Mouse (Mus musculus) inflammation-experienced regulatory T-cells, adult 6 months (primary cell): ENCODE results near the gene 3300002I08Rik. TPM values are rescaled to one million over a fixed set of nuclear protein-coding genes. Genes with fewer than 3 reads are reported as not detected.
"Not testable (repeated sequence)": the region's sequence is repeated elsewhere in the genome, so short reads cannot be mapped to it uniquely, and the experiment has no call there.

ENCODE experiments used
- ATAC-seq: one replicate; pipeline ENCODE4 v1.8.0; 2017
- polyA plus RNA-seq, 3 experiments: library from polyadenylated mRNA; unstranded; fragments of 100-300 nt; shearing (Covaris generic); gene quantifications; one replicate each; pipeline ENCODE4 v1.2.1; 2017

The 3300002I08Rik gene
- polyA plus RNA-seq, result 10 to 100 TPM in 1 of 3 experiments, 1 to 10 TPM in 2; 7.1 to 15.9 (median 9.0) TPM

DNA sequence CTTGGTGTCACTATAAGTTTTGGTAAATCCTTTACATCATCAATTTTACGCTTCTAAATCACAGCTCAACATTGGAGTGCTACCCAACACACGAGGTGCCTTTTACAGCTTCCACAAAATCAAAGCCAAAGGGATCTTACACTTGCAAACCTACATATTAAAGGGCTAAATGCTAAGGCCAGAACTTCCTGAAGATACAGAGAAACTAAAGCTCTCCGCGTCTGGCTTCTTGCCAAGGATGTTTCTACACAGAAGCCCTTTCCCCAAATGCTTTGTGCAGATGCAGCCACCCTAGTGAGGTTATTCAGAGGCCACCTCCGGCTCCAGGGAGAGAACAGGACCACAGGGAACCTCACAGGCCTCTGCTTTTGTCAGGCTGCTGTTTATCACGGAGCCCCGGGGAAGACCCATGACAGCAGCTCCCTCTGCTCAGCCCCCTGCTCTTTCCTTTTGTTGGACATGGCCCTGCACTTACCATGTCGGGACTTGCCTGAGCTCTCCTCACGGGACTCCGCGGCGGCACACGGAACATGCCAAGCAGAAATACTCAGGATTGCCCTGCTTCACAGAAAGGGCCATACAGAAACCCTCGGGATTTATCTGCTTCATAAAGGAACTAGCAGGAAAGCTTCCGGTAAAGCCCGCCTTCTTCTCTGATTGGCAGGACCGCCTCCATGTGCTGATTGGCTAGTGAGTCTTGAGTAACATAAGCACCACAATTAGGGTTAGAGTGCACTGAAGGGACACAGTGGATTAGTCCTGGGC is at the start of gene 3300002I08Rik:
3300002I08Rik (minus strand) TSS at position 653 of the 765 bp plus-strand sequence.
- ATAC-seq, result peak; percentile 98

DNA sequence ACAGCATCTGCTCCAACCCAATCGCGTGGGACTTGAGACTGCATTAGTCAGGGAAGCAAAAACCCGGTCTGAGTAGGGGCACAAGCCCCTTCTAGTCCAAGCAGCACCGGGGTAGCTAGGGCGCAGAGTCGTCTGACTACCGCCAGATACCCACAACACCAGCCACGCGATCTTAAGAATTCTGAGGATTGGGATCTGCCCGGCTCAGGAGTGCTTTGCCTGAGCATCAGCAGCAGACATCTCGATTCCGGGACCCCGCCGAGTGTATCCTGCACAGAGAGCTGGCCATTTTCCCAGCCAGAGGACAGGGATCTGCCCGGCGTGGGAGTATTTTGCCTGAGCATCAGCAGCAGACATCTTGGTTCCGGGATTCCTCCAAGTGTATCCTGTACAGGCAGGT is 49.6 kb upstream of the 3300002I08Rik start:
- ATAC-seq, result not testable (repeated sequence)

DNA sequence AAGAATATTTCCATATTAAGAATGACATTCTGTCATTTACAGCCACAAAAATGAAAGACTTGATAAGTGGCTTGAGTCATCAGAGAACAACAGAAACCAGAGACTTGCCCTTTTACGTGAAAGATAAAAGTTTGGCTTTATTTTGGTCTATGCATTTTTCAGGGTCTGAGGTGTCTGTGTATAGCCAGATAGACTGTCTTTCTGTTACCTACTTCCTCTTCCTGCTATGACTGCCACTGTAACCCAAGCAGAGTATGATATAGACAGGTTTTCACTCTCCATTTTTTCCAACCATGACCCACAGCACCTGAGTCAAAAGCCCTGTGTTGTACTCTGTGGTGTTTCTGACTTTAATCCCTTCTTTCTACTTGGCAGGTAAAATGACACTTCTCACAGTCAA is 27.6 kb upstream of the 3300002I08Rik start:
- no peak for ATAC-seq

DNA sequence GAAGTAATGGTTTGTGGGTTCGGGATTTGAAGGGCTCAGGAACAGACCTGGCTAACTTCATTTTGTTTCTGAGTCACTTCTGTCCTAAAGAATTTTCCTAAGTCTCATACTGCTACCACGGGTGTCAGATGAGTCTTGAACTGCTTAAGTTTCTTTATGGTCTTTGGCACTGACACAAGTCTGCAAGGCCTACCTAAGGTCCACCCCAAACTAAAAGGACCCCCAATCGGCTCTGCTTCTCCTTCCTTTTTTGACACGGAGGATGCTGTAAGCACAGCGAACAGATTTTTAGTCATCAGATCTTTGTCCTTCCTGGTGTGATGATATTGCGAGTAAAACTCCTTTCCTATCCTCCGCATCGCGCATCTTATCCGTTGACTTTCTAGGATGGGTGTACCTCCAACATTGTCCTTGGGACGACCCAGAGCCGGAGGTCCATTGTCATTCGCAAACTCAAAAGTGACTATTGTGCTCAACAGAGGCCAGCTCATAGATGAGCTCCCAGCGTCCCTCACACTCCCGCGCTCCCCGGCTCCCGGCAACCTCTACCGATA is 23.1 kb upstream of the 3300002I08Rik start:
- peak; percentile 25 for ATAC-seq

DNA sequence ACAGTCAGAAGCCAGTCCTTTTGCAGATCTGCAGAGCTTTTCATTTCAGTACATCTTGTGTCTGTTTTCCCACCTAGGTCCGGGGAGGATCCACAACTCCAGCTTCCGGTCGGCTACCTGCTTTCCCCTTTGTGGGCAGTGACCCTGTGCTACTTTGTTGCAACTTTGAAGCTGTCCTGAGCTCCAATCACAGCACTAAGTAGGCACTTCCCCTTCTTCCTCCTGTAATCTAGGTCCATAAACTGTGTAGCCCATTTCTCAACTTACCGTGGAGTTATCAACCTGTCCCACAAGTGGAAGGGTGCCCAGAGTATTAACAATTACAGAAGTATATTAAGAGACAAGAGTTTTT is 289 bp upstream of the 3300002I08Rik start:
- no peak for ATAC-seq

DNA sequence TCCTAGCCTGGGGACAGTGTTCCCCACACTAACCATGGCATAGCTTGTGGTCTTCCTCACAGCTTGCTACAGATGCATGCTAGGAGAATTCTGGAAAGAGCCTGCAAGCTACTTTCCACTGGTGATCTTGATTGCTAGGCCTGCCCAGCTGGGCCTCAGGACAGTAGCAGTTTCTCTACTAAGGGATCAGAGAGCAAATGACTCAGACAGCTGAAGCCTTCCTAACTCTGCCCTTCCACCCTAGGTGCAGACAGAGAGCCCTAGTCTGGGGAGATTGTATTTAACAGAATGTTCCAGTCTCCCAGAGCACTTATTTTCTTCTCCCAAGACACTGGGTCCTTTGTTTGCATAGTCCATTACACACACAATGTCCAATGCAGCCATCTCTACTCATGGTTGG is 5.4 kb downstream of the 3300002I08Rik start:
- not testable (repeated sequence) for ATAC-seq

DNA sequence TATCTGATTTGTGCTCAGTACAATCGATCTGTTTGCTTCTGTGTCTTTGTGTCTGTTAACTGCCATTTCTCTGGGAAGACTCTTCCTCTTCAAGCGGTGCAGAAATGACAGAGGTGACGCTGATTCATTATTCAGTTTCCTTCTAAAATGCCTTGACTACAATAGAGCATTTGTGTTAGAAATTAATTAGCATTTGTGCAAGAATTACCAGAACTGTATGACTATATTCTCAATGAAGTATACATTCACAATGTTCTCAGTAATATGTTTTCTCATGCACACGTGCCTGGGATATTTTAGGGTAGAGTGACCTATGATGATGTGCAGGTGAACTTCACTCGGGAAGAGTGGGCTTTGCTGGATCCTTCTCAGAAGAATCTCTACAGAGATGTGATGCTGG is 39.2 kb downstream of the 3300002I08Rik start, which contains the start of gene Gm10130:
Gm10130 (plus strand) TSS at position 301 of the 400 bp plus-strand sequence.
- ATAC-seq, result no peak

DNA sequence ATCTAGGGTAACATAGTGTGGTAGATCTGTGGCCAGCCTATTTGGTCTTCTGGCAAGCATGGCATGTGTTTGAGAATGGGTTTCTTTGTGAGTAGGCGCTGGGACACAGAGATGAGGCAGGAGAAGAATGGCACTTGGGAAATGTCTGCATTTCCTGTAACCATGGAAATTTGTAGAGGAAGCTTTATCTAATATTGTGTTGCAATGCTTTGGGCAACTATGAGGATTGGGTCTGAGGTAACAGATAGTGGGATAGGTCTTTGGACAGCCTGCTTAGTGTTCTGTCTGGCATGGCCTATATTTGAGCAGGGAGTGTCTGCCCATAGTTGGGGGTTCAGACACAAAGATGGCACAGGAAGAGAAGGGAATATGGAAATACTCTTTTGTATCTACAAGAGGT is 43.6 kb downstream of the 3300002I08Rik start:
- ATAC-seq, result no peak

DNA sequence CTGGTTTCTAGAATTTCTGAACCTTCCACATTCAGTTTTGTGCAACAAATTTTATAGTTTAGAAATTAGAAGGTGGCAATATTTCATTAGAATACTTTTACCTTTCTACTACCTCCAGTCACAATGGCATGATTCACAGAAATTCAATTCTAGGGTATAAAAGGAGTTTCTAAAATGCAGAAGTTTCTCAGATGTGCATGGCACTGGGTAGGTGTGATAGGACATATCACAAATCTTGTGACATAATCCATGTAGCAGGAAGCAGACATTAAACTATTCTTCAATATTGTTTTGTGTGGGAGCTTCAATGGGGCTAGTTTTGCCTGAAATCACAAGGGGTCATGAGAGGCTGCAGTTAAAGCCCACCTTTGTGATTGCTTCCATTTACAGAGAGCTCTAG is 46.4 kb downstream of the 3300002I08Rik start:
- ATAC-seq, result no peak

DNA sequence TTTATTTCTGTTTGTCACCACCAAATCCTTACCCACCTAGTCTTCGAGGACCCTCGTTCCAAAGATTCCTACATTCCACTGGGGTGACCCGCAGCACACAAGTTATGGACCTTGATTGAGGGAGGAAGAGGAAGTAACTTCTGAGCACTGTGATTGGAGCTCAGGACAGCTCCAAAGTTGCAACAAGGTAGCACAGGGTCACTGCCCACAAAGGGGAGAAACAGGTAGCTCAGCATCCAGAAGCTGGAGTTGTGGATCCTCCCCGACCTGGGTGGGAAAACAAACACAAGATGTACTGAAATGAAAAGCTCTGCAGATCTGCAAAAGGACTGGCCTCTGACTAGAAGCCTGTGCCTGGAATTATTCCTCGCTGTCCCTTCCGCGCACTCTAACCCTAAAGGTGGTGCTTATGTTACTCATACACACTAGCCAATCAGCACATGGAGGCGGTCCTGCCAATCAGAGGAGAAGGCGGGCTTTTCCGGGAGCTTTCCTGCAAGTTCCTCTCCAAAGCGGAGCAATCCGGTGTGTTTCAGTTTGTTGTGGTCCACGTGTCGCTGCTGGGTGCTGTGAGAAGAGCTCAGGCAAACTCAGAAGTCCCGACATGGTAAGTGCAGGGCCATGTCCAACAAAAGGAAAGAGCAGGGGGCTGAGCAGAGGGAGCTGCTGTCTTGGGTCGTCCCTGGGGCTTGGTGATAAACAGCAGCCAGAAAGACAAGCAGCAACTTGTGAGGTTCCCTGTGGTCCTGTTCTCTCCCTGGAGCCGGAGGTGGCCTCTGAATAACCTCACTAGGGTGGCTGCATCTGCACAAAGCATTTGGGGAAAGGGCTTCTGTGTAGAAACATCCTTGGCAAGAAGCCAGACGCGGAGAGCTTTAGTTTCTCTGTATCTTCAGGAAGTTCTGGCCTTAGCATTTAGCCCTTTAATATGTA is 51.3 kb downstream of the 3300002I08Rik start:
- peak; percentile 89 for ATAC-seq

DNA sequence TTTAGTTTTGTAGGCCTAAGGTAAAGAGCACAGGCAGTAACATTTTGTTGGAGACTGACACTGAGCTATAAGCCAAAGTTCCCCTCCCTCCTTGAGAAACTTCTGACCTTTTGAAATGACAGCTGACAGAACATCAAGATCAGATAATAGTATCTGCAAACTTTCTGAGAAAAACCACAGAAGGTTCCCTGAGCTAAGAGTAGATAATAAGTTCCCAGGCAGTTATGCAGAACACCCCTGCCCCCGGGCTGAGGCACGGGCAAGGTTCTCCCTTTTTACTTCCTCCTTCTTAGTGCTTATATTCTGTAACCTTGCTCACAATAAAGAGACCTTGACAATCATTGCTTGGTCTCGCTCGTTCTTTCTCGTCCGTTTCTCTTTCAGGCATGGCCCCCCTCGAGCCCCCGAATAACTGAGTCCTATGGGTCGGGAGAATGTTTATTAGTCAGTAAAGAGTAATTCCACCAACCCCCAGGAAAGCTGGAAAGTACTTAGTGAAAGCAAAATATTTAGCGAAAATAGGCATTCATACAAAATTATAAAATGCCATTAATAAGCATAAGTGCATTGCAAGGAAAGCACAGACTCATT is 55.3 kb downstream of the 3300002I08Rik start:
- ATAC-seq, result peak; percentile 55

DNA sequence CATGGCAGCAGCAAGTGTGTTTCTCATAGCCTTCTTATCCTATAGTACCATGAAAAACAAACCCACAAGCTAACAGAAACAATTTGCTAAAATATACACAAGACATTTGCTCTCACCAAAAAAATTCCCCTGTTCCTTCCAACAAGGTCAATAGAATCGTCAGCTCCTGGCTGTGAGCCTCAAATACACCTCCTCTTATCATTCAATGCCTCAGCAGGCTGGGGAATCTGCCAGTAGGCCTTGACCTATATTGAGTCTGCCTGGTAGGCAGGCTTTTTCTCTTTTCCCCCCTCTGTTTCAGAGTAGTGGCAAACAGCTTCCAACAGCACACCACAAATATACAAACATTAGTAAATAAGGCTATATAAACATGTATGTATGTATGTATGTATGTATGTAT is 63.5 kb downstream of the 3300002I08Rik start:
- ATAC-seq, result no peak

DNA sequence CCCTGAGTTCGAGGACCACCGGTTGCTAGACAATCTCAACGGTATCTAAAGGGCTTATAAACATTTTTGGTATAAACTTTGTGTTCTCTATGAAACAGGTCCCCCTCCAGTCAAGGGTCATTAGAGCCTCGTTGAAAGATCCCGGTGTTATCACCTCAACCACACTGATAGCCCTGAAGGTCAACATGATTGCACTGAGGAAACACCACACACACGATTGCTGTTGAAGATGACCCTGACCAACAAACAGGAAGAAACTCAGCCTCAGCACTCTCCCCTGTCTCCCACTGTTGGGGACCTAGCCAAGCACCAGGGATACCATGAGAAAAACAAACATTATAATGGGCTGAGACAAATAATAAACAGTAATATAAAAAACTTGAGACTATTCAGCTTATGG is 68.9 kb downstream of the 3300002I08Rik start:
- no peak for ATAC-seq

Other genes starting within 250 kb of the 3300002I08Rik start
- 10 to 100 TPM; 35.5 to 53.2 (median 42.1) TPM for gene Zfp120, start 226.1 kb downstream of the 3300002I08Rik start, polyA plus RNA-seq
- gene Gm10770, start 183.1 kb downstream of the 3300002I08Rik start, polyA plus RNA-seq, result not detected
- gene Gm14139, start 181.0 kb downstream of the 3300002I08Rik start, polyA plus RNA-seq, result 1 to 10 TPM in 2 of 3 experiments, under 1 TPM in 1; 0.59 to 1.5 (median 1.2) TPM
- gene Zfp937, start 144.7 kb downstream of the 3300002I08Rik start, polyA plus RNA-seq, result 10 to 100 TPM; 10.9 to 18.2 (median 17.3) TPM
- 10 to 100 TPM in 2 of 3 experiments, 1 to 10 TPM in 1; 9.2 to 25.1 (median 16.7) TPM for gene Gm21994, start 107.2 kb downstream of the 3300002I08Rik start, polyA plus RNA-seq
- under 1 TPM in 1 of 3 experiments, not detected in 2; 0.13 TPM for gene Gm14124, start 105.2 kb downstream of the 3300002I08Rik start, polyA plus RNA-seq
- gene Gm10130, start 39.1 kb downstream of the 3300002I08Rik start, polyA plus RNA-seq, result 10 to 100 TPM in 1 of 3 experiments, 1 to 10 TPM in 1, not detected in 1; 6.4 to 21.2 TPM
- 10 to 100 TPM in 1 of 3 experiments, 1 to 10 TPM in 2; 8.1 to 16.4 (median 9.3) TPM for gene Zfp442, start 88.7 kb upstream of the 3300002I08Rik start, polyA plus RNA-seq
- under 1 TPM in 2 of 3 experiments, not detected in 1; 0.33 to 0.43 TPM for gene Zfp345, start 122.3 kb upstream of the 3300002I08Rik start, polyA plus RNA-seq
- gene Cst7, start 207.7 kb upstream of the 3300002I08Rik start, polyA plus RNA-seq, result 100 to 1,000 TPM; 241 to 305 (median 284) TPM
- 10 to 100 TPM; 14.9 to 16.8 (median 15.8) TPM for gene Apmap, start 245.8 kb upstream of the 3300002I08Rik start, polyA plus RNA-seq